21 mouse cellular contexts compared by ENCODE assay signal in the genomic region with DNA sequence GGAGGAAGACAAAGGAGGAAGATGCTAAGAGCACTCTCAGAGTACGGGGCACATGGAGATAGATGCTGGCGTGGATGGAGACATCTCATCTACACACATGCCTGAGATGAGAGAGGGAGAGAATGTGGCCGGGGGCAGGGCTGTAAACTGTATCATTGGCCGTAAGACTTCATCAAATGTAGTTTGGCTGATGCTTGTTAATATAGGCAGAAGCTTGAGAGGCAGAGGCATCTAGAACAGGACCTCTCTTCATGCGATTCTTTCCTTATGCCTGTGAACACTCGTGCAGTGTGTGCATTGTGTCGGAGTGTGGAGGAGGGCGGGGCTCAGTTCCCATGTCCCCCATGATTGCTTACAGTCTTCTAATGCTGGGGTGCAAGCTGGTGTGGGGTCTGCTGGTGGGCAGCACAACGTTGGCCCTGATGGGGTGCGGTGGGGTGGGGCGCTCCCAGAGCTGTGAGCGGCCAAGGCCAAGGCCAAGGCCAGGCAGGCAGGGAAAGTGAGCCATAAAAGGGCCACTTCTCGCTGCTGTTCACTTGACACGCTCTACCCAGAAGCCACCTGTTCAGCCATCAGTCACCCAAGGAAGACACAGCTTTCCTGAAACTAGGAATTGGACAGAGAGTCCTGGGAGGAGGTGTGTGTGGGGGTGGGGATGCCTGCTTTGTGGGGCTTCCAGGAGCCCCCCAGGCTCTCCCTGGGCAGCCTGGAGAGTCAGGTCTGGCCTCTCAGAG. TPM values are rescaled to one million over a fixed set of nuclear protein-coding genes. Genes with fewer than 3 reads are reported as not detected.
DNase-seq lines count a peak whose midpoint lies in the region; ATAC-seq and TF ChIP-seq lines count a peak whose summit lies in the region.
"Had no signal": no experiment of that assay in that cellular context is flagged by ENCODE, and none has a peak within 500 bp of the region (broad histone marks: within the 10 kb centered on the region; RNA-seq: fewer than 3 reads in every experiment).

No protein-coding gene starts in this region.

- no peak for TF ChIP-seq EP300 in stomach, postnatal 0 days (optimal IDR thresholded peaks at IDR 0.05)

- ATAC-seq in intestine, postnatal 0 days = 0 out of 2 replicates have a peak, but pooled peaks have one; percentile 12
- no peak for ATAC-seq in intestine, embryonic 15.5 days
- peak; percentile 31; the same call in 1 of the 2 replicates for ATAC-seq in stomach, postnatal 0 days (ENCODE audit: low FRiP score, low TSS enrichment)
- ATAC-seq: activated CD4-positive, CD25-positive, alpha-beta regulatory T cell, adult 4 months; inflammation-experienced regulatory T-cells, adult 6 months; lung, postnatal 0 days had no signal

- H3K4me2 ChIP-seq in intestine, postnatal 0 days (replicated peaks; ENCODE audit: low read depth) = no peak overlapping the region
- H3K4me2 ChIP-seq in intestine, embryonic 15.5 days (replicated peaks) = no peak overlapping the region
- no peak overlapping the region for H3K4me2 ChIP-seq in stomach, postnatal 0 days (replicated peaks; ENCODE audit: low read depth)
- H3K4me2 ChIP-seq: embryonic facial prominence, embryonic 13.5 days had no signal

- H3K27me3 ChIP-seq in intestine, postnatal 0 days (replicated peaks; ENCODE audit: control insufficient read depth, insufficient read depth, low read length) = peaks cover 24% of the 10 kb centered on the region
- no peaks in the 10 kb centered on the region for H3K27me3 ChIP-seq in intestine, embryonic 15.5 days (replicated peaks)
- no peaks in the 10 kb centered on the region for H3K27me3 ChIP-seq in stomach, postnatal 0 days (ENCODE audit: control insufficient read depth, insufficient read depth, low read length)

- H3K36me3 ChIP-seq in intestine, postnatal 0 days (ENCODE audit: control insufficient read depth, insufficient read depth) = no peaks in the 10 kb centered on the region
- no peaks in the 10 kb centered on the region for H3K36me3 ChIP-seq in intestine, embryonic 15.5 days
- H3K36me3 ChIP-seq in stomach, postnatal 0 days (ENCODE audit: control insufficient read depth, insufficient read depth, low read length) = no peaks in the 10 kb centered on the region
- H3K36me3 ChIP-seq: embryonic facial prominence, embryonic 13.5 days had no signal

- intact Hi-C loops in gastrocnemius, postnatal 36 days (cut with DNase I) = loop anchor here (1.0 kb wide), 1 partner anchor 52 kb away; the partner anchor contains the start of gene Casz1

- no peaks in the 10 kb centered on the region for H3K9me3 ChIP-seq in intestine, postnatal 0 days (ENCODE audit: control insufficient read depth)
- H3K9me3 ChIP-seq in intestine, embryonic 15.5 days = no peaks in the 10 kb centered on the region
- no peaks in the 10 kb centered on the region for H3K9me3 ChIP-seq in stomach, postnatal 0 days (ENCODE audit: control insufficient read depth, low read length)
- H3K9me3 ChIP-seq: embryonic facial prominence, embryonic 13.5 days had no signal

- H3K4me3 ChIP-seq in intestine, postnatal 0 days (ENCODE audit: low read depth, low read length) = no peak overlapping the region
- no peak overlapping the region for H3K4me3 ChIP-seq in intestine, embryonic 15.5 days (replicated peaks)
- no peak overlapping the region for H3K4me3 ChIP-seq in stomach, postnatal 0 days (ENCODE audit: low read depth, low read length)
- H3K4me3 ChIP-seq: embryonic facial prominence, embryonic 13.5 days; megakaryocyte, embryonic 14.5 days had no signal

- no peaks in the 10 kb centered on the region for H3K4me1 ChIP-seq in intestine, postnatal 0 days (replicated peaks; ENCODE audit: control insufficient read depth, insufficient read depth, low read length)
- H3K4me1 ChIP-seq in intestine, embryonic 15.5 days (replicated peaks) = 0 out of 2 replicates have a peak, but pooled peaks cover 3% of the 10 kb centered on the region
- no peaks in the 10 kb centered on the region for H3K4me1 ChIP-seq in stomach, postnatal 0 days (replicated peaks; ENCODE audit: control insufficient read depth, insufficient read depth)
- H3K4me1 ChIP-seq: megakaryocyte, embryonic 14.5 days had no signal

- DNase-seq in gastrocnemius, adult 18-20 months (ENCODE audit: low spot score) = peak; percentile 47
- no peak for DNase-seq in gastrocnemius, postnatal 36 days
- peak; percentile 33 for DNase-seq in gastrocnemius, postnatal 25 days
- DNase-seq in stomach, postnatal 0 days (ENCODE audit: low spot score) = no peak
- DNase-seq in spleen, postnatal 14 days (ENCODE audit: low spot score in 2 of 2) = no peak
- no peak for DNase-seq in layer of hippocampus, postnatal 10 days (ENCODE audit: low spot score in 2 of 2)
- DNase-seq: cerebellum, postnatal 25 days; heart, adult 18-20 months; heart, postnatal 36 days; kidney, postnatal 10 days; retina, postnatal 1 day; spleen, adult 18-20 months; thymus, postnatal 4 days had no signal

- WGBS in intestine, postnatal 0 days = 58% methylated on average over 14 of the region's 14 CpGs
- 67% methylated on average over 14 of the region's 14 CpGs for WGBS in intestine, embryonic 15.5 days
- 77% methylated on average over 14 of the region's 14 CpGs for WGBS in stomach, postnatal 0 days

- H3K9ac ChIP-seq in intestine, postnatal 0 days (ENCODE audit: low read depth, low read length) = no peak overlapping the region
- H3K9ac ChIP-seq in intestine, embryonic 15.5 days = no peak overlapping the region
- no peak overlapping the region for H3K9ac ChIP-seq in stomach, postnatal 0 days (ENCODE audit: low read length)
- H3K9ac ChIP-seq: embryonic facial prominence, embryonic 13.5 days; liver, embryonic 14.5 days had no signal

- H3K27ac ChIP-seq in intestine, postnatal 0 days (ENCODE audit: low read depth, low read length) = no peak overlapping the region
- H3K27ac ChIP-seq in intestine, embryonic 15.5 days = no peak overlapping the region
- no peak overlapping the region for H3K27ac ChIP-seq in stomach, postnatal 0 days (replicated peaks)
- H3K27ac ChIP-seq: embryonic facial prominence, embryonic 13.5 days; liver, embryonic 14.5 days had no signal

- TF ChIP-seq CTCF in intestine, postnatal 0 days (IDR thresholded peaks at IDR 0.05; ENCODE audit: low read depth) = no peak
- no peak for TF ChIP-seq CTCF in stomach, postnatal 0 days (IDR thresholded peaks at IDR 0.05; ENCODE audit: low read depth)

RNA-seq across cellular contexts. Expression of gene Casz1, which starts 51.7 kb away (rescaled TPM):
- 10 to 100 TPM; 37.9 to 44.4 TPM for total RNA-seq in gastrocnemius, adult 18-20 months (2021)
- 10 to 100 TPM; 24.8 to 45.6 TPM for total RNA-seq in gastrocnemius, postnatal 36 days (2021)
- 5.6 and 6.6 TPM in 2 replicates for polyA plus RNA-seq in intestine, postnatal 0 days (2015; fragmentation: Nextera tagmentation; extraction: Ambion mirVana)
- 4.4 and 6.0 TPM in 2 replicates for polyA plus RNA-seq in intestine, embryonic 15.5 days (2015; fragmentation: Nextera tagmentation; extraction: Ambion mirVana)
- total RNA-seq in gastrocnemius, postnatal 25 days (2021) = 10 to 100 TPM; 27.8 to 30.2 TPM
- 9.4 and 10.3 TPM in 2 replicates for polyA plus RNA-seq in stomach, postnatal 0 days (2015; fragmentation: Nextera tagmentation; extraction: Ambion mirVana)
- total RNA-seq in layer of hippocampus, postnatal 10 days (2021) = 1 to 10 TPM; 1.1 to 1.3 TPM

Comparison
In these comparisons a context has a peak if more than half of its experiments do, and no peak if none do; other contexts are left out.
1. DNase-seq: peak in gastrocnemius, adult 18-20 months (single experiment) and gastrocnemius, postnatal 25 days (single experiment); none in gastrocnemius, postnatal 36 days (0 of 2), stomach, postnatal 0 days (single experiment), spleen, postnatal 14 days (0 of 2) and layer of hippocampus, postnatal 10 days (0 of 2).
2. RNA of gene Casz1, which starts 51.7 kb away (total RNA-seq): 24.8 to 45.6 TPM in gastrocnemius, postnatal 36 days, 37.9 to 44.4 TPM in gastrocnemius, adult 18-20 months and 27.8 to 30.2 TPM in gastrocnemius, postnatal 25 days; 1.1 to 1.3 TPM in layer of hippocampus, postnatal 10 days; every median in the first group is over 10 times any median in the second.